Mouse (Mus musculus) lung, postnatal 0 days (tissue): Measurements from ENCODE around the gene Cracr2a.

Experiments
- CTCF ChIP-seq: IDR thresholded peaks from 2 replicates; pipeline ENCODE4 v1.5.1; 2016; ENCODE audit warnings: antibody characterized with exemption, mild to moderate bottlenecking
- EP300 ChIP-seq: IDR thresholded peaks from 2 replicates; pipeline ENCODE4 v1.6.1; 2016; ENCODE audit warnings: antibody characterized with exemption, mild to moderate bottlenecking, control low read depth

- TF ChIP-seq CTCF (no peak), EP300 (no peak)
Observed at GRCm38 (mm10) chr6:127609673-127610072, 48.5 kb downstream of the Cracr2a start.
